Mouse (Mus musculus) embryo, embryonic 10.5 days (tissue): Measurements from ENCODE around the gene Zfp583.
A peak's percentile ranks its signal among the peaks of the same experiment; 100 is the strongest.

Experiments used
- DNase-seq: peaks from one replicate; pipeline ENCODE4 v3.0.0-alpha.2; 2015; ENCODE audit warnings: low spot score

Zfp583 gene

GRCm38 (mm10) chr7:6285842-6286705 lies 45.0 kb downstream of the Zfp583 start, which contains the start of gene Zfp667:
TSS of gene Zfp667 (plus strand) at chr7:6286579.
- DNase-seq, result peak; percentile 98

- DNase-seq, result no peak
Observed at GRCm38 (mm10) chr7:6285366-6285765, 45.7 kb downstream of the Zfp583 start.

GRCm38 (mm10) chr7:6284442-6285012 lies 46.6 kb downstream of the Zfp583 start:
- no peak for DNase-seq

GRCm38 (mm10) chr7:6283451-6284075 lies 47.5 kb downstream of the Zfp583 start:
- DNase-seq, result peak; percentile 94

GRCm38 (mm10) chr7:6282749-6283148 lies 48.3 kb downstream of the Zfp583 start:
- DNase-seq, result peak; percentile 86

- no peak for DNase-seq
Observed at GRCm38 (mm10) chr7:6277906-6278305, 53.2 kb downstream of the Zfp583 start.

- peak; percentile 35 for DNase-seq
Observed at GRCm38 (mm10) chr7:6265695-6266094, 65.4 kb downstream of the Zfp583 start.
